Mouse (Mus musculus) kidney, adult 2 months (tissue): ENCODE data around the gene Galnt13.

ENCODE experiments used
- CTCF ChIP-seq: fragments of 200-500 bp; conservative IDR thresholded peaks from 2 replicates; pipeline ENCODE4 v1.5.1; 2011; ENCODE audit warnings: low read depth, mild to moderate bottlenecking, control low read depth, low read length, moderate library complexity, mixed read lengths; ENCODE audit not compliant: insufficient read depth, insufficient read length
- POLR2A ChIP-seq: fragments of 200-500 bp; IDR thresholded peaks from one replicate; pipeline ENCODE4 v1.6.1; 2011; ENCODE audit warnings: low read depth, low read length, control low read depth

DNA sequence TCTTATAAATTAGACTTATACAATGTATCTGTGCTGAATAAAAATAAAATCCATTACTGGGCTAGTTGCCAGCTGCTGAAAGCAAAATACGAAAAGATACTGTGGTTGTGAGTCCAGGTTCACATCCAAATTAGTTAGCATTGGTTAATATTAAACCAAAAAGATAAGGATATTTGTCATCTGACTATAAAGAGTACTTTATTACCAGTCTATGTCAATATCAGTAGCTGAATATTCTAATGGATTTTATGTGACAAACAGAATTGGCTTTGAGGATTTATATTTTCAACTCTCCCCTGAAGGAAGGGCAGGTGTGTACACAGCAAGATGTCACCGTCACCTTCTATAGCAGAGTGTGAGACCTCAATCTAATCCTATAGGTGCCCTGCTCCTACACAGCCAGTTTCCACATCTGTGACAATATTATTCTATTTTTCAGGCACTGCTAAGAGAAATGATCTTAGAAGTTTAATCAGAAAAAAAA lies 342.7 kb downstream of the Galnt13 start:
- TF ChIP-seq CTCF (no peak), POLR2A (no peak)
